Mouse (Mus musculus): ENCODE data around the gene Tspan14. TPM values are rescaled to one million over a fixed set of nuclear protein-coding genes. Genes with fewer than 3 reads are reported as not detected.

The Tspan14 gene
- polyA plus RNA-seq, 1 experiment: 58.8 TPM

DNA sequence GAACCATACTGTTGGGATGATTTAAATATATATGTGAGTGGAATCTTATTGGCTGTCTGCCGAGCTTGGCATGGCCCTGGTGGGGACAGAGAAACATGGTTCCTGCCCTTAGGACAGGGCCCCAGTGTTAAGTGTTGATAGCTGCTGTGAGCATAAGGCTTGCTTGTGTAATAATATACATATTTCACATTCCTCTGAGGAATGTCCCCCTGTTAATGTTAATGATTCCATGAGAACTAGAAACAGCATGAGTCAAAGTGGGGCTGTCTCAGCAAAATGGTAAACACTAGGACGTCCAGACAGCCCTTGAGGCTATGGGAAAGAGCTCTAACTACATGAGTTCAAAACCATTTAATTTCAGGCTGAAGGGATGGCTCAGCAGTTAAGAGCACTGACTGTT is 20.6 kb upstream of the Tspan14 start:
- Histone ChIP-seq H3K27ac (ENCODE audit: insufficient read depth, low read length) (no peak overlapping the region), H3K36me3 (ENCODE audit: control insufficient read depth, insufficient read depth, low read length, poor library complexity, severe bottlenecking) (no peaks in the 10 kb centered on the region), H3K9ac (ENCODE audit: low read depth, poor library complexity, severe bottlenecking) (no peak overlapping the region), H3K4me3 (ENCODE audit: low read depth, low read length) (no peak overlapping the region), H3K9me3 (replicated peaks; ENCODE audit: control insufficient read depth, insufficient read depth, low read length, poor library complexity, severe bottlenecking) (no peaks in the 10 kb centered on the region), H3K27me3 (ENCODE audit: control insufficient read depth, insufficient read depth, low read length, poor library complexity, severe bottlenecking) (no peaks in the 10 kb centered on the region), H3K4me1 (ENCODE audit: control insufficient read depth, insufficient read depth, low read length) (no peaks in the 10 kb centered on the region)
- no peak for TF ChIP-seq CTCF (IDR thresholded peaks at IDR 0.05; ENCODE audit: low read depth, low read length)

DNA sequence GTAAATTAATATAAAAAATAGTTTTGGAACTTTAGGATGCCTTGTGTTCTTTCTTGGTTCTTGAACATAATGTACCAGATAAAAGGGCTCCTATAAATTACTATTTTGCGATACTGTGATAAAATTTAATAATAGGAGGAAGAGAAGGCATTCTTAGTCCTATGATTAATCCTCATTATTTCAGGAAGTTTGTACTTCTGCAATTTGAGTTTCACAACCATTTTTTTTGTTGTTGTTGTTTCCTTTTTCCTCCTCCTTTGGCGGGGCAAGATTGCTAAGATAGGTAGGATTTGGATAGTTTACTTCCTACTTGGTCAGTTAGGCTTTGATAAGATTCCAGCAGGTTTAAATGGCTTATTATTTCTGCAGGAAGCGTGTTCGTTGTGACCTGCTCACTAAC is 19.0 kb upstream of the Tspan14 start:
- no peak overlapping the region for H3K27ac ChIP-seq (ENCODE audit: insufficient read depth, low read length)
- H3K9ac ChIP-seq (ENCODE audit: low read depth, poor library complexity, severe bottlenecking): no peak overlapping the region
- H3K36me3 ChIP-seq (ENCODE audit: control insufficient read depth, insufficient read depth, low read length, poor library complexity, severe bottlenecking): no peaks in the 10 kb centered on the region
- TF ChIP-seq CTCF (IDR thresholded peaks at IDR 0.05; ENCODE audit: low read depth, low read length): no peak
- no peak for TF ChIP-seq EP300 (IDR thresholded peaks at IDR 0.05; ENCODE audit: insufficient read depth, low read depth, low read length)
- TF ChIP-seq POLR2A (IDR thresholded peaks at IDR 0.05; ENCODE audit: insufficient read depth, low read length): no peak
- no peaks in the 10 kb centered on the region for H3K9me3 ChIP-seq (replicated peaks; ENCODE audit: control insufficient read depth, insufficient read depth, low read length, poor library complexity, severe bottlenecking)
- no peaks in the 10 kb centered on the region for H3K4me1 ChIP-seq (ENCODE audit: control insufficient read depth, insufficient read depth, low read length)
- no peak overlapping the region for H3K4me3 ChIP-seq (ENCODE audit: low read depth, low read length)
- no peaks in the 10 kb centered on the region for H3K27me3 ChIP-seq (ENCODE audit: control insufficient read depth, insufficient read depth, low read length, poor library complexity, severe bottlenecking)

DNA sequence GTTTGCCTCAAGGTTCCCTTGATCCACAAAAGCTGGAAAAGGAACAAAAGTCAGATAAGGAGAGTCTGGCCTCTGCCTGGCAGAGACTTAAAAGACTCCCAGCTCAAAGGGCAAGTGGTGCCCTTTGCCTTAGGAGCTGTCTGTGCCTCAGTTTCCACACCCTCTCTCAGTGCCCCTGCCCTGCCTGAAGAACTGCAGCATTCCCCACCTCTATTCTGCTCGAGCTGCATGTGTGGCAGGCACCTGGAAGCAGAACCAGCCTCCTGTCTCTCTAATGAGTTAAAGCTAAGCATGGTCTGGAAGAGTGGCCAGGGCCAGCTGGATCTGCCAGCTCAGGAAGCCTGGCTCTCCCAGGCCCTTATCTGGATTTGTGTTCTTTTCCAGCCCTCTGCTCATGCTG is 13.1 kb upstream of the Tspan14 start:
- no peak overlapping the region for H3K4me3 ChIP-seq (ENCODE audit: low read depth, low read length)
- H3K9ac ChIP-seq (ENCODE audit: low read depth, poor library complexity, severe bottlenecking): no peak overlapping the region
- no peaks in the 10 kb centered on the region for H3K9me3 ChIP-seq (replicated peaks; ENCODE audit: control insufficient read depth, insufficient read depth, low read length, poor library complexity, severe bottlenecking)
- H3K4me1 ChIP-seq (ENCODE audit: control insufficient read depth, insufficient read depth, low read length): no peaks in the 10 kb centered on the region
- H3K27ac ChIP-seq (ENCODE audit: insufficient read depth, low read length): no peak overlapping the region
- TF ChIP-seq POLR2A (IDR thresholded peaks at IDR 0.05; ENCODE audit: insufficient read depth, low read length) (no peak), CTCF (IDR thresholded peaks at IDR 0.05; ENCODE audit: low read depth, low read length) (no peak), EP300 (IDR thresholded peaks at IDR 0.05; ENCODE audit: insufficient read depth, low read depth, low read length) (no peak)
- no peaks in the 10 kb centered on the region for H3K36me3 ChIP-seq (ENCODE audit: control insufficient read depth, insufficient read depth, low read length, poor library complexity, severe bottlenecking)
- H3K27me3 ChIP-seq (ENCODE audit: control insufficient read depth, insufficient read depth, low read length, poor library complexity, severe bottlenecking): no peaks in the 10 kb centered on the region

DNA sequence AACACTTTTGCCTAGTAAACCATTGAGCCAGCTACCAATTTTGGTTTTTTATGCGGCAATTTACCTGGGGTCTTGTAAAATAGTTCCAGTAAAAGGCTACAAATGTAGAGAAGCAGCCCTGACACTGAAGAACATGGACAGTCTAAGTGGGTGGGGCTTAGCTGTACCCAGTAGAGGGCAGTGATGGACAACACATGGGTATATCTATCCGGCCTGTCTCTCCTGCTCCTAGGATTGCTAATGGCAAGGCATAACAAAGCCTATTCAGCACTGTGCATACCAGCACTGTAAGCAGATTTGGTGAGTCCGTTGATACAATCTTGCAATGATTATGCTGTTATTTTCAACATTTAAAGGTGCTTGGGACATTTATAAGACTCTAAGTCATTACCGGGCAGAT is 12.4 kb upstream of the Tspan14 start:
- Histone ChIP-seq H3K9me3 (replicated peaks; ENCODE audit: control insufficient read depth, insufficient read depth, low read length, poor library complexity, severe bottlenecking) (no peaks in the 10 kb centered on the region), H3K27ac (ENCODE audit: insufficient read depth, low read length) (no peak overlapping the region), H3K9ac (ENCODE audit: low read depth, poor library complexity, severe bottlenecking) (no peak overlapping the region), H3K27me3 (ENCODE audit: control insufficient read depth, insufficient read depth, low read length, poor library complexity, severe bottlenecking) (no peaks in the 10 kb centered on the region), H3K36me3 (ENCODE audit: control insufficient read depth, insufficient read depth, low read length, poor library complexity, severe bottlenecking) (no peaks in the 10 kb centered on the region), H3K4me1 (ENCODE audit: control insufficient read depth, insufficient read depth, low read length) (no peaks in the 10 kb centered on the region), H3K4me3 (ENCODE audit: low read depth, low read length) (no peak overlapping the region)
- TF ChIP-seq CTCF (IDR thresholded peaks at IDR 0.05; ENCODE audit: low read depth, low read length) (peak; percentile 13), EP300 (IDR thresholded peaks at IDR 0.05; ENCODE audit: insufficient read depth, low read depth, low read length) (no peak), POLR2A (IDR thresholded peaks at IDR 0.05; ENCODE audit: insufficient read depth, low read length) (no peak)

DNA sequence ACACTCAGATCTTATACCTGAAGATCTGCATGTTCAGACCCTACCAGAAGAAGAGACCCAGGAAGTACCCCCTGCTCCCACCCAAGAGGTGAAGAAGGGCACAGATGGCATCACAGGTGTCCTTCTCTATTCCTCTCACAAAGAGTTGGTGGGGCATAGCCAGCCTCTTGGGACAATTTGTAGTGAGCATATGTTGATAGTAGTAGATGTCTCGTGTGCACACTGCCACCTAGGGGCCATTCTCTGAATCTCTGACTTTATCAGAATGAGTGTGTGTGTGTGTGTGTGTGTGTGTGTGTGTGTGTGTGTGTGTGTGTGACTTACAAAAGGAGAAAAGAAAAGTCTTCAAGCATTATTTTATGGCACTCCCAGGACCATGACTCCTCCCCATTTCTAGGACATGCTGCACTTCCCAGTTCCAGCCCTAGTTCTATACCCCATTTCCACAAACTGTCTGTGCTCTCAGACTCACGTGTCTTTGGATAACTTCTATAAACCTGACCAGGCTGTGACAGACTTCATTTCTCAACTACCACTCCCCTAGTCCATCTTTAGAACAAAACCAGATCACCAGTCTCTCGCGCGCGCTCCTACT is 8.6 kb upstream of the Tspan14 start:
- Histone ChIP-seq H3K27me3 (ENCODE audit: control insufficient read depth, insufficient read depth, low read length, poor library complexity, severe bottlenecking) (no peaks in the 10 kb centered on the region), H3K4me3 (ENCODE audit: low read depth, low read length) (no peak overlapping the region), H3K4me1 (ENCODE audit: control insufficient read depth, insufficient read depth, low read length) (no peaks in the 10 kb centered on the region), H3K36me3 (ENCODE audit: control insufficient read depth, insufficient read depth, low read length, poor library complexity, severe bottlenecking) (no peaks in the 10 kb centered on the region), H3K9ac (ENCODE audit: low read depth, poor library complexity, severe bottlenecking) (no peak overlapping the region), H3K27ac (ENCODE audit: insufficient read depth, low read length) (no peak overlapping the region), H3K9me3 (replicated peaks; ENCODE audit: control insufficient read depth, insufficient read depth, low read length, poor library complexity, severe bottlenecking) (no peaks in the 10 kb centered on the region)
- TF ChIP-seq CTCF (IDR thresholded peaks at IDR 0.05; ENCODE audit: low read depth, low read length): peak; percentile 1
- TF ChIP-seq EP300 (IDR thresholded peaks at IDR 0.05; ENCODE audit: insufficient read depth, low read depth, low read length): no peak
- no peak for TF ChIP-seq POLR2A (IDR thresholded peaks at IDR 0.05; ENCODE audit: insufficient read depth, low read length)

DNA sequence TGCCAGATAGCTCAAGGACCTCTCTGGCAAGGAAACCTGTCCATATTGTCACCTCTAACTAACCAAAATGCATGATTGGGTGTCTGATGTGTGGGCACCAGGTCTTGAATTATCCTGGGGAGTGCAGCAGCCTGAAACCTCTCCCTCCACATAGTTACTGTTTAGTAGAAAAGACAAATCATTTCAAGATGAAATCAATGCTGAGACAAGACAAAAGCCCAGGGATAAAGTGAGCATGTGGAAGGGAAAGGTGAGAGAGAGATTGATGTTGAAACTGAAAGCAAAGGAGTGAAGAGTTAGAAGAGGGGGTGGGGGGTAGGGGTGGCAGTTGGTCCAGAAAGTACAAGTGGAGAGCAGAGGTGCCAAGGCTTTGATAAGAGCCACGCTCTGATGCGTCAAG is 1.4 kb upstream of the Tspan14 start:
- TF ChIP-seq EP300 (IDR thresholded peaks at IDR 0.05; ENCODE audit: insufficient read depth, low read depth, low read length) (no peak), POLR2A (IDR thresholded peaks at IDR 0.05; ENCODE audit: insufficient read depth, low read length) (no peak), CTCF (IDR thresholded peaks at IDR 0.05; ENCODE audit: low read depth, low read length) (no peak)
- H3K27me3 ChIP-seq (ENCODE audit: control insufficient read depth, insufficient read depth, low read length, poor library complexity, severe bottlenecking): no peaks in the 10 kb centered on the region
- H3K4me3 ChIP-seq (ENCODE audit: low read depth, low read length): no peak overlapping the region
- no peak overlapping the region for H3K27ac ChIP-seq (ENCODE audit: insufficient read depth, low read length)
- no peaks in the 10 kb centered on the region for H3K36me3 ChIP-seq (ENCODE audit: control insufficient read depth, insufficient read depth, low read length, poor library complexity, severe bottlenecking)
- peak overlapping the region; percentile 65; the same call in 1 of the 2 replicates for H3K9ac ChIP-seq (ENCODE audit: low read depth, poor library complexity, severe bottlenecking)
- peaks cover 6% of the 10 kb centered on the region for H3K4me1 ChIP-seq (ENCODE audit: control insufficient read depth, insufficient read depth, low read length)
- no peaks in the 10 kb centered on the region for H3K9me3 ChIP-seq (replicated peaks; ENCODE audit: control insufficient read depth, insufficient read depth, low read length, poor library complexity, severe bottlenecking)

Data from ES-Bruce4 (cell line).